Mouse (Mus musculus): ENCODE data around the gene Egr4.

GRCm38 (mm10) chr6:85508602-85509001 is 4.8 kb downstream of the Egr4 start:
- TF ChIP-seq CTCF (conservative IDR thresholded peaks at IDR 0.05 in 1 of 2, IDR thresholded peaks at IDR 0.05 in 1 of 2; ENCODE audit: low read depth in 2 of 2, low read length in 2 of 2) (no peak), UBTF (IDR thresholded peaks at IDR 0.05; ENCODE audit: low read depth, low read length) (no peak), POLR2A (IDR thresholded peaks at IDR 0.05; ENCODE audit: low read depth, low read length) (no peak), HCFC1 (IDR thresholded peaks at IDR 0.05; ENCODE audit: low read depth, low read length) (no peak), BHLHE40 (IDR thresholded peaks at IDR 0.05; ENCODE audit: low read depth, low read length) (no peak), CHD2 (IDR thresholded peaks at IDR 0.05; ENCODE audit: low read length) (no peak), TCF12 (IDR thresholded peaks at IDR 0.05; ENCODE audit: low read depth, low read length) (no peak), PAX5 (IDR thresholded peaks at IDR 0.05; ENCODE audit: low read length) (no peak), NRF1 (IDR thresholded peaks at IDR 0.05; ENCODE audit: low read depth, low read length) (no peak)

Measured in CH12.LX (cell line).